Mouse (Mus musculus) liver, embryonic 14 days (tissue): ENCODE data around the gene Scd3. TPM values are rescaled to one million over a fixed set of nuclear protein-coding genes. Genes with fewer than 3 reads are reported as not detected.

Source experiments
- polyA plus RNA-seq: library from polyadenylated mRNA; depleted of rRNA; stranded (reverse); fragments of >200 nt; gene quantifications from 2 replicates; pipeline ENCODE4 v1.2.3, GENCODE M21; 2012; rRNA removed

Gene Scd3
- 0.01 TPM in 1 of 2 replicates, not detected in the other for polyA plus RNA-seq

GRCm38 (mm10) chr19:44203015-44203564, at the start of gene Scd3:
Gene Scd3, plus strand, starts transcription at chr19:44203269.

GRCm38 (mm10) chr19:44192342-44192741, 10.7 kb upstream of the Scd3 start, which contains the start of gene Pkd2l1:
Gene Pkd2l1, minus strand, starts transcription at chr19:44192442.

GRCm38 (mm10) chr19:44292941-44293768, 90.1 kb downstream of the Scd3 start, which contains the start of gene Scd2:
Gene Scd2, plus strand, starts transcription at chr19:44293674.

Other genes starting within 250 kb of the Scd3 start
- 43.5 and 50.3 TPM in 2 replicates for gene Cpn1, start 216.7 kb upstream of the Scd3 start, polyA plus RNA-seq
- gene Cyp2c23, start 174.1 kb upstream of the Scd3 start, polyA plus RNA-seq = 10.4 and 12.0 TPM in 2 replicates
- gene Erlin1, start 133.5 kb upstream of the Scd3 start, polyA plus RNA-seq = 11.3 and 13.3 TPM in 2 replicates
- 22.3 and 26.1 TPM in 2 replicates for gene Chuk, start 95.8 kb upstream of the Scd3 start, polyA plus RNA-seq
- gene Cwf19l1, start 67.4 kb upstream of the Scd3 start, polyA plus RNA-seq = 9.0 and 10.2 TPM in 2 replicates
- 27.3 and 33.5 TPM in 2 replicates for gene Bloc1s2, start 56.8 kb upstream of the Scd3 start, polyA plus RNA-seq
- gene Pkd2l1, start 10.8 kb upstream of the Scd3 start, polyA plus RNA-seq = not detected in 2 replicates
- 87.0 and 90.6 TPM in 2 replicates for gene Scd2, start 90.4 kb downstream of the Scd3 start, polyA plus RNA-seq
- 0.06 and 0.07 TPM in 2 replicates for gene Scd4, start 129.8 kb downstream of the Scd3 start, polyA plus RNA-seq
- 21.0 and 23.2 TPM in 2 replicates for gene Scd1, start 204.6 kb downstream of the Scd3 start, polyA plus RNA-seq